Mouse (Mus musculus): ENCODE data around the gene Rela. TPM values are rescaled to one million over a fixed set of nuclear protein-coding genes. Genes with fewer than 3 reads are reported as not detected.

Rela gene
- 49.7 TPM for polyA plus RNA-seq (2014; fragmentation: Illumina TruSeq; extraction: RNeasy Lipid Tissue Mini Kit (QIAGEN cat#74804); ENCODE audit: insufficient read depth, low read depth, low replicate concordance)

GRCm38 (mm10) chr19:5637069-5638047, at the start of gene Rela:
Rela (plus strand) TSS chr19:5637483.

GRCm38 (mm10) chr19:5601752-5602541, 35.3 kb upstream of the Rela start, which contains the start of gene Rnaseh2c:
Rnaseh2c (plus strand) TSS chr19:5601873.

DNA sequence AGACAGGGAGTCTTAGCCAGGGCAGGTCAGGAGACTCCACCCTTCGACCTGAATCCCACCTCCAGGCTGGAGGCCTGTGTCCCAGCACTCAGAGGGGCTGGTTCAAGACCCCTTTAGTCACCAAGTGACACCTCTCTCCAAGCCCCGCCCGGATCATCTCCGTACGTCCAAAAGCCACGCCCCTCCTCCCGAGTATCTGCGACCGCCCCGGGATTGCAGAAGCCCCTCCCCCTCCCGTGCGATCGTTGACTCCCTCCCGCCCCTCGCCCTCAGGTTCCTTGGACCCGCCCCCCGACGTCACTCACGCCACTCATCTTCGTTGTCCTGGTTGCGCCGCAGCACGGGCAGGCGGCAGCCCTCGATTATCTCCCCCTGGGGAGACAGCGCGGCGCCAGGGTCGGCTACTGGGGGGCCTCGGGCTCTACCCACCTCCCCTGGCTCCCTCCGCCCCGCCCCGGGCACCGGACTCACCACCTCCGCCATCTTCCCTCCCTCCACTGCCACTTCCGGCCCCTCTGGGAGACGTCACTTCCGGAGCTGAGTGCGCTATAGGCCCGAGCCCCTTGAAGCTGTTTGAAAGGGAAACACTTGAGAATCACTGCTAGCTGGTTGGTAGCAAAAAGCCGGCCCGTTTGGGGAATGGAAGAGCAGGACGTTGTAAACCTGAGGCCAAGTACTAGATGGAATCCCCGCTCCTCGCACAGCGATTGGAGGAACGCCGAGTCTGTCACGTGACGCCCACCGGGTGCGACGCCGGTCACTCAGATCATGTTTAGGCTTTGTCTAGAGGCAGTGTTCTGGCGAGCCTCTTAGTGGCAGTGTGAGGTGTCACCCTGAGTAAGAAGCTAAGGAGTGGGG, 27.5 kb upstream of the Rela start, which contains the start of gene Kat5:
Kat5 (minus strand) TSS at position 691 of the 858 bp plus-strand sequence.

GRCm38 (mm10) chr19:5662981-5663913, 26.0 kb downstream of the Rela start, which contains the start of gene Sipa1:
Sipa1 (minus strand) TSS chr19:5663707.

GRCm38 (mm10) chr19:5688200-5689087, 51.2 kb downstream of the Rela start, which contains the start of the genes Map3k11 and Pcnx3:
Map3k11 (plus strand) TSS chr19:5688742.
Pcnx3 (minus strand) TSS chr19:5688908.

Other genes with a start within 250 kb of the Rela start
- gene Sart1, start 248.8 kb upstream of the Rela start, polyA plus RNA-seq (2014; fragmentation: Illumina TruSeq; extraction: RNeasy Lipid Tissue Mini Kit (QIAGEN cat#74804); ENCODE audit: insufficient read depth, low read depth, low replicate concordance), result 63.0 TPM
- gene Tsga10ip, start 235.0 kb upstream of the Rela start, polyA plus RNA-seq (2014; fragmentation: Illumina TruSeq; extraction: RNeasy Lipid Tissue Mini Kit (QIAGEN cat#74804); ENCODE audit: insufficient read depth, low read depth, low replicate concordance), result not detected
- gene Drap1, start 212.5 kb upstream of the Rela start, polyA plus RNA-seq (2014; fragmentation: Illumina TruSeq; extraction: RNeasy Lipid Tissue Mini Kit (QIAGEN cat#74804); ENCODE audit: insufficient read depth, low read depth, low replicate concordance), result 391 TPM
- gene AI837181, start 212.3 kb upstream of the Rela start, polyA plus RNA-seq (2014; fragmentation: Illumina TruSeq; extraction: RNeasy Lipid Tissue Mini Kit (QIAGEN cat#74804); ENCODE audit: insufficient read depth, low read depth, low replicate concordance), result 34.1 TPM
- gene Fosl1, start 189.9 kb upstream of the Rela start, polyA plus RNA-seq (2014; fragmentation: Illumina TruSeq; extraction: RNeasy Lipid Tissue Mini Kit (QIAGEN cat#74804); ENCODE audit: insufficient read depth, low read depth, low replicate concordance), result 0.17 TPM
- gene Ccdc85b, start 179.6 kb upstream of the Rela start, polyA plus RNA-seq (2014; fragmentation: Illumina TruSeq; extraction: RNeasy Lipid Tissue Mini Kit (QIAGEN cat#74804); ENCODE audit: insufficient read depth, low read depth, low replicate concordance), result 15.3 TPM
- gene Fibp, start 176.9 kb upstream of the Rela start, polyA plus RNA-seq (2014; fragmentation: Illumina TruSeq; extraction: RNeasy Lipid Tissue Mini Kit (QIAGEN cat#74804); ENCODE audit: insufficient read depth, low read depth, low replicate concordance), result 62.7 TPM
- gene Ctsw, start 169.0 kb upstream of the Rela start, polyA plus RNA-seq (2014; fragmentation: Illumina TruSeq; extraction: RNeasy Lipid Tissue Mini Kit (QIAGEN cat#74804); ENCODE audit: insufficient read depth, low read depth, low replicate concordance), result 9.0 TPM
- gene Efemp2, start 163.5 kb upstream of the Rela start, polyA plus RNA-seq (2014; fragmentation: Illumina TruSeq; extraction: RNeasy Lipid Tissue Mini Kit (QIAGEN cat#74804); ENCODE audit: insufficient read depth, low read depth, low replicate concordance), result 41.2 TPM
- gene Mus81, start 149.1 kb upstream of the Rela start, polyA plus RNA-seq (2014; fragmentation: Illumina TruSeq; extraction: RNeasy Lipid Tissue Mini Kit (QIAGEN cat#74804); ENCODE audit: insufficient read depth, low read depth, low replicate concordance), result 24.5 TPM
- 601 TPM for gene Cfl1, start 147.0 kb upstream of the Rela start, polyA plus RNA-seq (2014; fragmentation: Illumina TruSeq; extraction: RNeasy Lipid Tissue Mini Kit (QIAGEN cat#74804); ENCODE audit: insufficient read depth, low read depth, low replicate concordance)
- not detected for gene 1700020D05Rik, start 133.7 kb upstream of the Rela start, polyA plus RNA-seq (2014; fragmentation: Illumina TruSeq; extraction: RNeasy Lipid Tissue Mini Kit (QIAGEN cat#74804); ENCODE audit: insufficient read depth, low read depth, low replicate concordance)
- gene Snx32, start 126.9 kb upstream of the Rela start, polyA plus RNA-seq (2014; fragmentation: Illumina TruSeq; extraction: RNeasy Lipid Tissue Mini Kit (QIAGEN cat#74804); ENCODE audit: insufficient read depth, low read depth, low replicate concordance), result 5.9 TPM
- 0.69 TPM for gene Ovol1, start 76.8 kb upstream of the Rela start, polyA plus RNA-seq (2014; fragmentation: Illumina TruSeq; extraction: RNeasy Lipid Tissue Mini Kit (QIAGEN cat#74804); ENCODE audit: insufficient read depth, low read depth, low replicate concordance)
- 3.3 TPM for gene Ap5b1, start 69.5 kb upstream of the Rela start, polyA plus RNA-seq (2014; fragmentation: Illumina TruSeq; extraction: RNeasy Lipid Tissue Mini Kit (QIAGEN cat#74804); ENCODE audit: insufficient read depth, low read depth, low replicate concordance)
- 45.6 TPM for gene Rnaseh2c, start 35.6 kb upstream of the Rela start, polyA plus RNA-seq (2014; fragmentation: Illumina TruSeq; extraction: RNeasy Lipid Tissue Mini Kit (QIAGEN cat#74804); ENCODE audit: insufficient read depth, low read depth, low replicate concordance)
- gene Kat5, start 27.2 kb upstream of the Rela start, polyA plus RNA-seq (2014; fragmentation: Illumina TruSeq; extraction: RNeasy Lipid Tissue Mini Kit (QIAGEN cat#74804); ENCODE audit: insufficient read depth, low read depth, low replicate concordance), result 39.0 TPM
- 35.8 TPM for gene Sipa1, start 26.2 kb downstream of the Rela start, polyA plus RNA-seq (2014; fragmentation: Illumina TruSeq; extraction: RNeasy Lipid Tissue Mini Kit (QIAGEN cat#74804); ENCODE audit: insufficient read depth, low read depth, low replicate concordance)
- 39.2 TPM for gene Map3k11, start 51.3 kb downstream of the Rela start, polyA plus RNA-seq (2014; fragmentation: Illumina TruSeq; extraction: RNeasy Lipid Tissue Mini Kit (QIAGEN cat#74804); ENCODE audit: insufficient read depth, low read depth, low replicate concordance)
- 19.6 TPM for gene Pcnx3, start 51.4 kb downstream of the Rela start, polyA plus RNA-seq (2014; fragmentation: Illumina TruSeq; extraction: RNeasy Lipid Tissue Mini Kit (QIAGEN cat#74804); ENCODE audit: insufficient read depth, low read depth, low replicate concordance)
- 0.92 TPM for gene Kcnk7, start 66.9 kb downstream of the Rela start, polyA plus RNA-seq (2014; fragmentation: Illumina TruSeq; extraction: RNeasy Lipid Tissue Mini Kit (QIAGEN cat#74804); ENCODE audit: insufficient read depth, low read depth, low replicate concordance)
- 25.1 TPM for gene Ehbp1l1, start 88.8 kb downstream of the Rela start, polyA plus RNA-seq (2014; fragmentation: Illumina TruSeq; extraction: RNeasy Lipid Tissue Mini Kit (QIAGEN cat#74804); ENCODE audit: insufficient read depth, low read depth, low replicate concordance)
- gene Fam89b, start 92.2 kb downstream of the Rela start, polyA plus RNA-seq (2014; fragmentation: Illumina TruSeq; extraction: RNeasy Lipid Tissue Mini Kit (QIAGEN cat#74804); ENCODE audit: insufficient read depth, low read depth, low replicate concordance), result 59.0 TPM
- gene Ltbp3, start 103.4 kb downstream of the Rela start, polyA plus RNA-seq (2014; fragmentation: Illumina TruSeq; extraction: RNeasy Lipid Tissue Mini Kit (QIAGEN cat#74804); ENCODE audit: insufficient read depth, low read depth, low replicate concordance), result 48.4 TPM
- 45.0 TPM for gene Scyl1, start 133.9 kb downstream of the Rela start, polyA plus RNA-seq (2014; fragmentation: Illumina TruSeq; extraction: RNeasy Lipid Tissue Mini Kit (QIAGEN cat#74804); ENCODE audit: insufficient read depth, low read depth, low replicate concordance)
- 15.0 TPM for gene Frmd8, start 237.8 kb downstream of the Rela start, polyA plus RNA-seq (2014; fragmentation: Illumina TruSeq; extraction: RNeasy Lipid Tissue Mini Kit (QIAGEN cat#74804); ENCODE audit: insufficient read depth, low read depth, low replicate concordance)
- 10.0 TPM for gene Slc25a45, start 240.3 kb downstream of the Rela start, polyA plus RNA-seq (2014; fragmentation: Illumina TruSeq; extraction: RNeasy Lipid Tissue Mini Kit (QIAGEN cat#74804); ENCODE audit: insufficient read depth, low read depth, low replicate concordance)